Mouse (Mus musculus) heart, postnatal 14 days (tissue): ENCODE data around the gene Map4k1. TPM values are rescaled to one million over a fixed set of nuclear protein-coding genes. Genes with fewer than 3 reads are reported as not detected.

ENCODE experiments used
- DNase-seq, 2 experiments: peaks; one replicate each; pipeline ENCODE4 v3.0.0; 2021 to 2022
- intact Hi-C: fragments of 180-260 bp; cut with DNase I; formaldehyde crosslinking; loops from one replicate; pipeline ENCODE4 v1.15.1; 2025
- total RNA-seq, 2 experiments: library from RNA; stranded (reverse); gene quantifications; 2 replicates each; pipeline ENCODE4 v1.2.3; 2021

Gene Map4k1
- total RNA-seq, 2 experiments from 2014 or later, result 0.96 to 2.4 TPM

- intact Hi-C loops, result no loop called here
- no peak for DNase-seq
These were observed 26.9 kb downstream of the Map4k1 start for GRCm38 (mm10) chr7:29008714-29009113.

GRCm38 (mm10) chr7:29014984-29015383 lies 33.1 kb downstream of the Map4k1 start:
- intact Hi-C loops, result no loop called here
- DNase-seq, result no peak

- intact Hi-C loops, result no loop called here
- DNase-seq, result no peak
These were observed 34.6 kb downstream of the Map4k1 start for GRCm38 (mm10) chr7:29016440-29016839.

GRCm38 (mm10) chr7:29017222-29017621 lies 35.4 kb downstream of the Map4k1 start:
- intact Hi-C loops, result no loop called here
- no peak for DNase-seq

GRCm38 (mm10) chr7:29019447-29020220 lies 37.8 kb downstream of the Map4k1 start:
- DNase-seq, result no peak
- intact Hi-C loops, result no loop called here

GRCm38 (mm10) chr7:29022479-29022878 lies 40.6 kb downstream of the Map4k1 start:
- intact Hi-C loops, result no loop called here
- no peak for DNase-seq

GRCm38 (mm10) chr7:29023514-29023913 lies 41.7 kb downstream of the Map4k1 start:
- no peak for DNase-seq
- intact Hi-C loops, result no loop called here

- intact Hi-C loops, result no loop called here
- no peak for DNase-seq
These were observed 43.7 kb downstream of the Map4k1 start for GRCm38 (mm10) chr7:29025566-29025965.

- no peak for DNase-seq
- intact Hi-C loops, result no loop called here
These were observed 44.3 kb downstream of the Map4k1 start for GRCm38 (mm10) chr7:29026195-29026594.

- intact Hi-C loops, result no loop called here
- no peak for DNase-seq
These were observed 45.0 kb downstream of the Map4k1 start for GRCm38 (mm10) chr7:29026811-29027210.

GRCm38 (mm10) chr7:29028761-29029160 lies 46.9 kb downstream of the Map4k1 start:
- no peak for DNase-seq
- intact Hi-C loops, result no loop called here

GRCm38 (mm10) chr7:29029690-29030656 lies 48.1 kb downstream of the Map4k1 start:
- intact Hi-C loops, result loop anchor here (10.0 kb wide), 1 partner anchor 165 kb away; the partner anchor contains the start of gene Lgals7
- no peak for DNase-seq

GRCm38 (mm10) chr7:29031641-29032040 lies 49.8 kb downstream of the Map4k1 start:
- DNase-seq, result no peak
- intact Hi-C loops, result loop anchor here (10.0 kb wide), 1 partner anchor 167 kb away; the partner anchor contains the start of gene Lgals7

- DNase-seq, result no peak
- intact Hi-C loops, result loop anchor here (10.0 kb wide), 1 partner anchor 168 kb away; the partner anchor contains the start of gene Lgals7
These were observed 50.8 kb downstream of the Map4k1 start for GRCm38 (mm10) chr7:29032685-29033084.

GRCm38 (mm10) chr7:29037261-29037660 lies 55.4 kb downstream of the Map4k1 start:
- intact Hi-C loops, result loop anchor here (5.0 to 10.0 kb wide), 4 partner anchors 50 to 255 kb away; partner anchors contain the start of gene Lgals7
- no peak for DNase-seq

GRCm38 (mm10) chr7:29039604-29039984 lies 57.7 kb downstream of the Map4k1 start:
- intact Hi-C loops, result loop anchor here (2.0 to 10.0 kb wide), 5 partner anchors 52 to 257 kb away; partner anchors contain the start of gene Lgals7
- DNase-seq, result peak; percentile 83 to 90

GRCm38 (mm10) chr7:29039985-29040661 lies 58.3 kb downstream of the Map4k1 start:
- peak in 1 of 2 experiments; percentile 47 for DNase-seq
- intact Hi-C loops, result loop anchor here (2.0 to 10.0 kb wide), 6 partner anchors 53 to 485 kb away; partner anchors contain the start of gene Lgals7

GRCm38 (mm10) chr7:29041194-29041593 lies 59.3 kb downstream of the Map4k1 start:
- no peak for DNase-seq
- intact Hi-C loops, result loop anchor here (10.0 kb wide), 1 partner anchor 484 kb away; no protein-coding TSS in a partner anchor

GRCm38 (mm10) chr7:29043016-29043673 lies 61.3 kb downstream of the Map4k1 start:
- peak; percentile 66 to 80 for DNase-seq
- intact Hi-C loops, result loop anchor here (10.0 kb wide), 1 partner anchor 482 kb away; no protein-coding TSS in a partner anchor
